Mouse (Mus musculus) gastrocnemius, postnatal 14 days (tissue): ENCODE results near the gene E130208F15Rik. TPM values are rescaled to one million over a fixed set of nuclear protein-coding genes. Genes with fewer than 3 reads are reported as not detected.
A peak's percentile ranks its signal among the peaks of the same experiment; 100 is the strongest.

Experiments used
- DNase-seq: peaks from one replicate; pipeline ENCODE4 v3.0.0; 2021; ENCODE audit warnings: mixed read lengths
- intact Hi-C: fragments of 180-260 bp; cut with DNase I; formaldehyde crosslinking; loops from one replicate; pipeline ENCODE4 v1.15.1; 2025; ENCODE audit warnings: low total_unique reads
- long read RNA-seq, 2 experiments: library from polyadenylated mRNA; stranded (forward); transcript quantifications; one replicate each; pipeline ENCODE4 v2.0.0; 2021
- total RNA-seq, 2 experiments: library from RNA; stranded (reverse); gene quantifications; 2 replicates each; pipeline ENCODE4 v1.2.3; 2021

Gene E130208F15Rik
- total RNA-seq, result under 1 TPM; 0.51 to 0.78 TPM
- long read RNA-seq, experiment 1, result 0 reads
- long read RNA-seq, experiment 2, partial matches to known transcripts, result 0 of 1 reads
- long read RNA-seq, experiment 2, other reads (novel, unspliced or antisense), result 0 of 1 reads

DNA sequence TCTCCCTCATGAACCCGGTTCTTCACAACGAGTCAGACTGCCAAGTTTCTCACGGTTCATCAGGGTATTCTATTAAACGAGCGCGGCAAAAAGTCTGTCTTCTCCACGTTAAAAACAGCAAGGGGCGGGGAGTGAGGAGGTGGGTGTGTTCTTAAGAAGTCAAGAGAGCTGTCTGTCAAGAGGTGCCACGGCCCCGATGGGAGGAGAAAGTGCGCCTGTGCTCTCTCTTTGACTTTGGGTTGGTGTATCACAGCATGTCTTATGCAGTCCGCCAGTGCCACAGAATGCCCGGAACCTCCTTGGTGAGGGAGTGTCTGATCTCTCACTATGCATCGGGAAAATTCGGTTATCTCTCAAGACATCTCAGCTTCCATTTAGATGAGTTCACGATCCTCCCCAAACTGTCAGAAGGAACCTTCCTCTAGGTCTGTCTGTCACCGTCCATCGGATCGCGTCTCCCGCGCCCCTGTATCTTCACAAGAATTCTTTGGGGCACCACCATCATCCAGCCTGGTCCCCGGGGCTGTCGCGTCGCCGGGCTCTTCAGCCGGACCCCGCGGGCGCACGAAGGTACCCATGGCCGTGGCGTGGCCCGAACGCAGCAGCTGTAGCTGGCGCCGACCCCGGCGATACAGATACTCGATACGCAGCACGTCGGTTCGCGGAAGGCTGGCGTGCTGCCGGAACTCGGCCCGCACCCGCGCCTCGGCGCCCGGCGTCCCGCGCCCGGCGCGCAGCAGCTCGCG lies at the start of gene E130208F15Rik:
E130208F15Rik (plus strand) TSS at position 202 of the 746 bp plus-strand sequence.
- peak; percentile 67 for DNase-seq
- intact Hi-C loops, result no loop called here

DNA sequence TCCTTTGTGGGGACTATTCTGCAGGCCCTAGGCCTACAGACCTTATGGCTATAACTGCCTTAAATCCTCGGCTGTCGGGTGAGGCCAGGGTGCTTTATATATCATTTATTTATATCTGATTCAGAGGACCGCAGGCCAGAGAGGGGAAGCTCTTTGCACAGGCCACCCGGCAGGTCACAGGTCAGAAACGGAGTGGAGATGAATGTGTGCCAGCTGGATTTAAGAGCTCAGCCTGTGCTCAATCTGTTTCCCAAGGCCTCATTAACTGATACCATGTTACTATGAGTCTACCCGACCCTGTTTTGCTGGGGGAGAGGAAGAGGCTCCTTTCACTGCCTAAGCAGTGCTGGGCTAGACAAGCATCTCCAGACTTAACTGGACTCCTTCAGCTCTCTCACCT lies 47.2 kb upstream of the E130208F15Rik start:
- DNase-seq, result no peak
- intact Hi-C loops, result no loop called here

GRCm38 (mm10) chr7:30278911-30279310 lies 42.6 kb upstream of the E130208F15Rik start:
- no peak for DNase-seq
- intact Hi-C loops, result loop anchor here (5.0 kb wide), 1 partner anchor 42 kb away; the partner anchor contains the start of gene Ovol3

GRCm38 (mm10) chr7:30279536-30279935 lies 42.0 kb upstream of the E130208F15Rik start:
- intact Hi-C loops, result loop anchor here (5.0 kb wide), 1 partner anchor 42 kb away; the partner anchor contains the start of gene Ovol3
- no peak for DNase-seq

- intact Hi-C loops, result loop anchor here (5.0 kb wide), 1 partner anchor 43 kb away; the partner anchor contains the start of gene Ovol3
- DNase-seq, result peak; percentile 92
Measured at GRCm38 (mm10) chr7:30279951-30280669, 41.4 kb upstream of the E130208F15Rik start, which contains the start of the genes Thap8 and Wdr62. Gene Thap8 (plus strand): TSS chr7:30280094. Gene Wdr62 (minus strand): TSS chr7:30280419.

DNA sequence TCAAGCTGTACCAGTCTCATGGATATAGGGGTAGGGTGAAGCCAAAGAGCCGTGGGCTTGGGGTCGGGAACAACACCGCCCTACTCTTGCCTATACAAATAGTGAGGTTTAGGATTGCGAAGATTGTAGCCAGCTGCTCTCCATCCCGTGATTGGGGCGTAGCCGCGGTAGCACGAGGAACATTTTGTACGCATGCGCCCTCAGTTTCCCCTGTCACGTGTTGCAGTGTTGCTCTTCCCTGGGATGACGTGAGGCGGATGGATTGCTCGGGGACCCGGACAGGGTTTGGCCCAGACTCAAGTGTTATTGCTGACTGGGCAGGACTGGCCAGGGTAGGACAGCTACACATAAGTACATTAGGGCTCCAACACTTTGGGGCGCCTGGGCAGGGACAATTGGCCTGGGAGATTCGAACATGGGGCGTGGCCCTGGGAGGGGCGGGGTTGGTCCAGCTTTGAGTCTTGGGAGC lies 40.8 kb upstream of the E130208F15Rik start:
- peak; percentile 86 for DNase-seq
- intact Hi-C loops, result no loop called here

DNA sequence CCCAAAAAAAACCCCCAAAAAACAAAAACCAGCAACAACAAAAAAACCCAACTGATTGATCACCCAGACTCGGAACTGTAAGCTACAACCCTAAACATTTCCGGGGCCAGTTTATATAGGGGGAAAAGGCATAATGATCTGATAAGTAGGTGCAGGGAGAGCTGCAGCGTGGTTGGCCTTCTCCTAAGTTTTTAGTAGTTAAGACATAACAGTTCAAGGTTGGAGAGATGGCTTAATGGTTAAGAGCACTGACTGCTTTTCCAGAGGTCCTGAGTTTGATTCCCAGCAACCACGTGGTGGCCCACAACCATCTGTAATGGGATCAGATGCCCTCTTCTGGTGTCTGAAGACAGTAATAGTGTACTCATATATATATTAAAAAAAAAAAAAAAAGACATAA lies 40.0 kb upstream of the E130208F15Rik start:
- DNase-seq, result no peak

GRCm38 (mm10) chr7:30282740-30283139 lies 38.8 kb upstream of the E130208F15Rik start:
- no peak for DNase-seq
- intact Hi-C loops, result no loop called here

More for the DNA sequence above, 40.0 kb upstream of the E130208F15Rik start:
- intact Hi-C loops, result no loop called here

DNA sequence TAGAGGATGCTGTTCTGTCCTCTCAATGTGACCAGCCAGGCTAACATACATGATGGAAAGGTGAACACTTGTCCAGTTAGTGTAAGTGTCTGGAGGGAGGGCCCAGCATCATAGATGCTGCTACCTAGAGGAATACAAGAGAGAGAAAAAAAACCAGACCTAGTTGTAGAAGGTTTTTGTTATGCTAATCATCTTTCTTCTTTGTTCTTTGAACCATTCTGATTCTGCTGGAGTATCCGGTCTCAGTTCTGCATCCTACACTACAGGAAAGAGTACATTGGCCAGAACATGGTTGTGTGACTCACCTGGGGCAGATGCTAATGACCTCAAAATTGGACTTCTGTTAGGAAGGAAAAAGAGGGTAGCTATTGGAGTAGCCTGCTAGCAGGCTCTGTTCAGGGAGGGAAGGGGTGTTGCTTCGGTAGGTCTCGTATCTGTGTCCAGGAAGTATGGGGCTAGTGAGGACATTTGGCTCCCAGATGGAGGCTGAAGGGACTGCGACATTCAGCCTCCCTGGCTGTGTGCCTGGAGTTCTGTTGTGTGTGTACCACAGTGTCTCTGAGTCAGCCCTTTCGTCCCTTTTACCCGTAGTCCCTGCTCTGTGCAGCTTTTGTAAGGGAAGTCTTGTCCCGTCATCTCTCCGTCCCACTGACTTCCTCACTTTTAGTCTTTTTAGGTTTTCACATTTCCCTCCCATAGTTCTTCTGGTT lies 34.7 kb upstream of the E130208F15Rik start:
- DNase-seq, result no peak

GRCm38 (mm10) chr7:30288046-30288445 lies 33.5 kb upstream of the E130208F15Rik start:
- no peak for DNase-seq
- intact Hi-C loops, result no loop called here

More for the DNA sequence above, 34.7 kb upstream of the E130208F15Rik start:
- intact Hi-C loops, result no loop called here

DNA sequence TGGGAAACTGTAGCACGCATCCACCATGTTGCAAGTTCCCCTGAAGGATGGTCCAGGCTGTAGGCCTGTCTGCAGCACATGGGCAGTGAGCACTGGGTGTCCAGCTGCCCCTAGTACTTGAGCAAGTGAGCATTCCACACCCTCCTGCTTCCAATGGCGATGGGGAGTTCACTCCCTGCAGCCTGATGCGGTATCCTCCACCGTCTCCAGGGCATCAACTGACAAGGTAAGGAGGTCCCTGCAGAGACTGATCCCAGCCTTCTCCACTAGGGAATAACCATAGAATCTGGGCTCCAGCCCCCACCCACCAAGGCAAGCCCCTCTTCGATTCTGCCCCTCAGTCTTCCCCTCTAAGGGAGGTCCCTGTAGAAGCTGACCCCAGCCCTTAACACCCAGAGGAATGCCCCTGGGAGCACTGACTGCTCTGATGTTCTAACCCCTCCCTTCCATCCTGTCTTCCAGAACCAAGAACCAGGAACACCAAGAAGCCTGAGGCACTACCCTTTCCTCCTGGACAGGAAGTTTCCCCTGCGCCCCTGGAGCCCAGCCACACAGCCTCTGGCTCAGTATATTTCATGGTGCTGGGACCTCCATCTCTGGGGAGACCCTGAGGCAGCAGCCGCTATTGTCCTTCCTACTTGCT lies 32.3 kb upstream of the E130208F15Rik start:
- intact Hi-C loops, result no loop called here
- DNase-seq, result no peak

GRCm38 (mm10) chr7:30289714-30290399 lies 31.7 kb upstream of the E130208F15Rik start:
- peak; percentile 48 for DNase-seq
- intact Hi-C loops, result no loop called here

- peak; percentile 85 for DNase-seq
- intact Hi-C loops, result no loop called here
Measured at GRCm38 (mm10) chr7:30291215-30292131, 30.1 kb upstream of the E130208F15Rik start, which contains the start of gene Clip3. Gene Clip3 (plus strand): TSS chr7:30291728.

- DNase-seq, result no peak
- intact Hi-C loops, result no loop called here
Measured at GRCm38 (mm10) chr7:30293795-30294194, 27.7 kb upstream of the E130208F15Rik start.

DNA sequence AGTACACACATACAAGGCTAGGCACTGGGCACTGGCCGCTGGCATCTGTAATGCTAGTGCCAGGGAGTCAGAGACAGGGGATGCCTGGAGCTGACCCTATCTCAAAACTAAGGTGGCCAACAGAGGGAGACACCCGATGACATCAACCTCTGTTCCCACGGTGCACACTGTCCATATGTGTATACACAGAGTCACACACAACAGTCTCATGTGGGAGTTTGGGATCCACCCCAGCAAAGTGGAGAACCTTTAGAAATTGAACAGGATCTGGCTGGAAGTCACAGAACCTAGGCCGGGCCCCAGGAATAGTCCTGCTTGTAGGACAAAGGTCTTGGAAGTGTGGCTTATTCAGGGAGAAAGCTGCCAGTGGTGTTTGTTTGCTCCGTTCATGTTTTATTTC lies 27.2 kb upstream of the E130208F15Rik start:
- no peak for DNase-seq
- intact Hi-C loops, result no loop called here

DNA sequence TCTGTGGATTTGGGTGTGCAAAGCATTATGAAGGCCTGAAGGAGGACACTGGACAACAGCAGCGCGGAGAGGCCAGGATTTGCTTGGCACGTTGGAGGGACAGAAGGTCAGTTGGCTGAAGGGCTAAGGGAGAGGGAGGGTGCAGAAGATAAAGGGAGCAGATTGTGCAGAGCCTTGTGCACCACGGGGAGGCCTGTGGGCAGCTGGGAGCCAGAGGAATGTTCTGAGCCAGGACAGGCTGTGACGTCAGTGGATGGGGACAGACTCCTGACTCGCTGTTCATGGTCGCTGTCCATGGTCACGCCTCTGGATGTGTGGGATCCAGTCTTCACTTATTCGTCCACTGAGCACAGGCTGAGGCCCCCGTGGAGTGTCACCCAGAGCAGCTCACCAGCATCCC lies 26.4 kb upstream of the E130208F15Rik start:
- intact Hi-C loops, result no loop called here
- DNase-seq, result peak; percentile 54

- intact Hi-C loops, result no loop called here
- DNase-seq, result no peak
Measured at GRCm38 (mm10) chr7:30296816-30297215, 24.7 kb upstream of the E130208F15Rik start.
